Mouse (Mus musculus) right cerebral cortex, postnatal 36 days (tissue): ENCODE data around the gene Dagla.
A peak's percentile ranks its signal among the peaks of the same experiment; 100 is the strongest.

Experiments used
- DNase-seq, 2 experiments: peaks; one replicate each; pipeline ENCODE4 v3.0.0; 2022; ENCODE audit warnings: low spot score in 2 of 2, mixed read lengths in 1 of 2

The Dagla gene

DNA sequence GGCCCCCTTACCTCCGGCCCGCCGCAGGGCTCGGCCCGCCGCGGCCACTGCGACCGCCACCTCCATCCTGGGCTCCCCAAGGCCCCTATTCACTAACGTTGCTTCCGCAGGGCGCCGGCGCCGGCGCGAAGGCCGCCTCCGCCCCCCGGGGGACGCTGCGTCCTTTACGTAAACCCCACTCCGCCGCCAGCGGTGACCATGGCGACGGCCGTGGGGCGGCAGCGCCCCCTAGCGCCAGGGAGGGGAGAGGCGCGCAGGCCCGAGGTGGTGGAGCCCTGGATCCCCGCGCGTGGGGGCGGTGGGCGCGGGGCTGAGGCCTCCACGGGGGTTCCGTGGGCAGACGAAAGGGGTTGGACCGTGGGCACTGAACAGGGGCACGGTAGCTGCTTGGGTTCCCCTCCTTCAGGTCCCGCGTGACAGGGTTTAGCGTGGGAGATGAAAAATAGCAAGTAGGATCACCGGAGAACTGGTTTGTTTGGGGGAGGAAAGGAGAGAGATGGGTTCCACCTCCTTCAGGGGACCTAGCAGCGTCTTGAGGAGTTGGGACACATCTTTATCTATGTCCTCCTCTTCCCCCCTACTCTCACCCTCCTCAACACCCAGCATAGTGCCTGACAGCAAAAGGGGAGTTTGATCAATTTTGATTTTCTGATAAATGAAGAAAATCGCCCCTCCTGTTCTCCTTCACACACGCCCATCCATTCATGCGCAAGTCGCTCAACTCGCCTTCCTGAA, at the start of gene Dagla:
Gene Dagla, minus strand, starts transcription at position 68 of the 735 bp plus-strand sequence.
- DNase-seq: peak; percentile 60 to 69

DNA sequence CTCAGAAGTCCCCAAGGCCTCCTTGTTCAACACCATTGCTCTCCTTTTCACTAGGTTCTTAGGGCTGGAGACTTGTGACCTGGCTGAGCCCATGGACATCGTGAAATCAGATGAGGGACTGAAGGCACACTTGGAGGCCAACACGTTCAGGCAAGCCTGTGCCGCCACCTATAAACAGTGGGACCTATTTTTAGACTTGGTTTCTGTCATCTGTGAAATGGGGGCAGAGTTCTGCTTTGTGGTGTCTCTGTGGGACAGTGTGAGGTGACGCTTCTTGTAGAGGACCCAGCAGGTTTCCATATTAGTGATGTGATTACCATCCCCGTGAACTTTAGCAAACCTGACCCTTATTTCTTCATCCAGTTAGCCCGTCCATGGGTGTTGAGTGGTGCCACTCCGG, 47.5 kb upstream of the Dagla start:
- DNase-seq: no peak

DNA sequence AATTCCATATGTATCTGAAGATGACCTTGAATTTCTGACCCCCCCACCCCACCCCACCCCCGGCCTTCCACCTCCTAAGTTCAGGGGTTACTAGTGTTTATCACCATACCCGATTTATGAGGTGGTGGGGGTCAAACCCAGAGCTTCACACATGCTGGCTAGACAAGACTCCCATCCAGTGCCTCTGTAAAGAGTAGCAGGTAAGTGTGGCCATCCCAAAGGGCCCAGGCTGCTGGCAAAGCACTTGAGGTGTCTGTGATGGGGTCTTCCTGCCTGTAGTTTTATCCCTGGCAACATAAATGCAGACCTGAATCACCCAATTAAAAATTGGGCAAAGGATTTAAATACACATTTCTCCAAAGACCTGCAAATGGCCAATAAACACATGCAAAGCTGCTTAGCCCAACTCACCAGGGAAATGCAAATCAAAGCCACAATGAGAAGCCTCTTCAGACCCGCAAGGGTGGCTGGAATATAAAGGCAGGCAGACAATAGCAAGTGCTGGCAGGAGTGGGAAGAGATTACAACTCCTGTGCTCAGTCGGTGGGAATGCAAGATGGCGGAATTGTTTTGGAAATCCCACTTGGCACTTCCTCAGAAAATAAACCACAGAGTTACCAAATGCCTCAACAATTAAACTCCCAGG, 43.1 kb upstream of the Dagla start:
- DNase-seq: no peak

DNA sequence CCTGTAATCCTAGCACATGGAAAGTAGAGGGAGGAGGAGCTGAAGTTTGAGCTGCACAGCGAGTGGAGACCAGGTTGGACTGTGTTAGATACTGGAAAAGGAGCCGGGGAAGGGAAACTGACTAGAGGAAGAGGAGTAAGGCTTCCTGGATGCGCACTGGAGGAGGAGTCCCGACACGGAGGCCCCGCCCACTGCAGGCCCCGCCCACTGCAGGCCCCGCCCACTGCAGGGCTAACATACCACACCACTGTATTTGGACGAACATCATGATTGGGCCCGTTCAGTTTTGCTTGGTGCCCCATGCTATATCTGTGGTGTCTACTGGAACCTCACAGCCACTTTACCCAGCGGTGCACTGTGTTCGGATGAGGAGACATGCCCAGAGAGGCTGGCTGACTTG, 41.0 kb upstream of the Dagla start:
- DNase-seq: no peak

DNA sequence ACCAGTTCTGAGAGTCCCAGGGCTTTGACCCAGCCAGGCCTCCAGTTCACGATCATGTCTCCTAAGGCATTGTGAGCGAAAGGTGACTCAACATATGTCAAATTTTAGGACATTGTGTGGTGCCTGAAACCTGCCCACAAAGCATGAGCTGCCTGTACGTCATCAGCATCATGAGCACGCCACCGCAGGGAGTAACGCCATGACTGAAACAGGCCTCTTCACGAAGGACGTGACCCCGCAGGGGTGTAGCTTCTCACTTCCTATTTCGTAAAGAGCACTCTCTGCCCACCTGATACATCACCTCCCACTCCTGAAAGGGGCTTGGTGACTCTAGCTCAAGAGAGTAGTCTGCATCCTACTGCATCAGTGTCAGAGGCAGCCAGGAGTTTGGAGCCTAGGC, 39.2 kb upstream of the Dagla start:
- no peak for DNase-seq

DNA sequence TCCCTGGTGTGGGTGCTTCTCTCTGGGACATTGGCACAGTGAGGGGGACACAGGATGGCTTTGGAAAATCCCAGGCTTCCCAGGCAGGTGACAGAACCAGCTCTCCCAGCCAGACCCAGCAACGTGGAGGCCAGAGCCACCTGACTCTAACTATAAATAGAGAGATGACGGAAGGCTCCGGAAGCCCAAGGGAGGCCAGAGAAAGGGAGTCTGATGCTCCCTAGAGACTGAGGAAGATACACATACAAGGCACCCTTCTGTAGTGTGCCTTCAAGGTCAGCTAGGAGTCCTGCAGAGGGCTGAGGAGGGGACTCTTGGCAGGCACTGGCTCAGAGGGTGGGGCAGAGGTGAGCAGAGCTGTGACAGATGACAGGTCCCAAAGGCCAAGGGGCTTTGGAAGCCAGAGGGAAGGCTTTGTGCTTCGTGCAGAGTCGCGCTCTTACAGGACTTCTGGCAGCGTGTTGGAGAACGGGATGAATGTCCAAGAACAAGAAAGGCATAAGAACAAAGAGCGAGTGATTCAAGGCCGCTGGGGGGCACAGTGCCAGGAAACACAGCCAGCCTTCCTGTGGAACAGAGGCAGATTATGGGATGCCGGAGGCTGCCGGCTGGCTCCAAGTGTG, 37.3 kb upstream of the Dagla start:
- DNase-seq: peak; percentile 75 to 76

DNA sequence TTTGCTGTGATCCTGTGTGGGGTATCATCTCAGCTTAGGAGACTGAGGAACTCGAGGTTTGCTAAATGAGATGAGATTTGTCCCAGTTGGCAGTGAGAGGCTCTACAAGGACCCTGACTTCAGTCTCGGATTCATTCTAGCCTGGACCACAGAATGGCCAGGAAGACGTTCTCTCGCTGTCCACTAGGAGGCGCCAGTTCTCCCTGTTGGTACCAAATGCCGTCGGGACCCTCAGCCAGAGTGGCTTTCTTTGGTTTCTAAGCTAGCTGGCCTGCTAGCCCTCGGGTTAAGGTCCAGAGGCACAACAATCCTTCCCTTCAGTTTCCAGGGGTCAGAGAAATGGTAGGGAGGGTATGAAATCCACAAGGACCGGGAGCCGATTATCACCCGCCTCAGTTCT, 36.5 kb upstream of the Dagla start:
- peak in 1 of 2 experiments; percentile 54 for DNase-seq

DNA sequence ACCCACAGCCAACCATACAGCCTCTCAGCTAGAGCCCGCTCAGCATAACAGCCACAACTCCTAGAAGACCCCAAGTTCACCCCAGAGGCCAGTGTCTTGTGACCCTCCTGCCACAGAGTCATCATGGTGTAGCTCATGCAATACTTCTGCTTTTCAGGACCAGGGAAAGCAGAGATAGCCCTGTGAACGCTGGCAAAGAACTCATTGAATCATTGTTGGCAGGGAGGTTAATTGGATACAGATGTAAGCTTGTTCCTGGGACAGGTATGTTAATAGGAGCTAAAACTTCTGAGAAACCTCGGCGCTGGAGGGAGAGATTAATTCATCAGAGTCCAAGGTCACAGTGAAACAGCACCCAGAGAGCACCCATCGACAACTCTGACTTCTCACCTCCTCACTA, 36.0 kb upstream of the Dagla start:
- no peak for DNase-seq

DNA sequence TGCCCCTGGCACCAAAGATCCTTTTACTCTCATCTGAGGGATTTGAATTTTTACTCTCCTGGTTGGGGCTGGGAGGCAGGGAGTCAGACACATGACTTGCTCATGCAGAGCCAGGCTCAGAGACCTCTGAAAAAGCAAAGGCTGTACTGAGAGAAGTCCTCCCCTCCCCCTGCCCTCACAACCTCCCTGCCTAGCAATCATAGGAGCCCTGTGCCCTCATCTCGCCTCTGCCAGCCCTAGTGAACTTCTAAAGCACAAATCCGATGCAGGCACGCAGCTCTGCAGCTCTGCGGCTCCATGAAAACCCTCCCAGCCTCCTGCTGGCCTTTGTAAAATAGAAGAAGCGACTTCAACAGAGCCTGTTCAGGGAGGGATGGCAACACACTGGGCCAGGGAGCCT, 34.6 kb upstream of the Dagla start:
- no peak for DNase-seq

DNA sequence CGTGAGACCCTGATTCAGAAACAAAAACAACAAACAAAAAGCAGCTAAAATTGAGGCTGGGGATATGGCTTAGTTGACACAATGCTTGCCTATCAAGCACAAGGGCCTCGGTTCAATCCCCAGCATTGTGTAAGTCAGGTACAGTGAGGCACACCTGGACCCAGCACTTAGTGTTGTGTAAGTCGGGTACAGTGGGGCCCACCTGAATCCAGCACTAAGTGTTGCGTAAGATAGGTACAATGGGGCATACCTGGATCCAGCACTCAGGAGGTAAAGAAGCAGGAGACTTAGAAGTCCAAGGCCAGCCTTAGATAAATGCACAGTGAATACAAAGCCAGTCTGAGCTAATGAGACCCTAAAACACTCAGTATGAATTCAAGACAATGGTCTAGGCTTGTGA, 34.0 kb upstream of the Dagla start:
- no peak for DNase-seq

DNA sequence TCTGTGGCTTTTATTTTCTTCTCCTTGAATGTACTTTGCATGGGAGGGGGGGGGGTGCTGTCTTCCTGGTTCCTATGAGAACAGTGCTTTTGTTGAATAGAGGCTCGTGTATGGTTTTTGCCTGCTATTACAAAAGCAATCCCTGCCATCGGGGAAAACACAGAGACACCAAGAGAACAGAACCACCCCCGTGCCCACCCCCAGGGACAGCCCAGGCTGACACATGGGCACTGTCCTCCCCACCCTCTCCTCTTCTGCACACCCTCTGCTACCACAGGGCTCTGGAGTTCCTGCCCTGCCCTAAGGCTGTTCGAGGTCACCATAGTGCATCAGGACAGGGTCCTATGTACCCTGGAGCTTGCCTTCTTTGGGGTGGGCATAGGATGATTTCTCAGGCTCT, 29.8 kb upstream of the Dagla start:
- no peak for DNase-seq

DNA sequence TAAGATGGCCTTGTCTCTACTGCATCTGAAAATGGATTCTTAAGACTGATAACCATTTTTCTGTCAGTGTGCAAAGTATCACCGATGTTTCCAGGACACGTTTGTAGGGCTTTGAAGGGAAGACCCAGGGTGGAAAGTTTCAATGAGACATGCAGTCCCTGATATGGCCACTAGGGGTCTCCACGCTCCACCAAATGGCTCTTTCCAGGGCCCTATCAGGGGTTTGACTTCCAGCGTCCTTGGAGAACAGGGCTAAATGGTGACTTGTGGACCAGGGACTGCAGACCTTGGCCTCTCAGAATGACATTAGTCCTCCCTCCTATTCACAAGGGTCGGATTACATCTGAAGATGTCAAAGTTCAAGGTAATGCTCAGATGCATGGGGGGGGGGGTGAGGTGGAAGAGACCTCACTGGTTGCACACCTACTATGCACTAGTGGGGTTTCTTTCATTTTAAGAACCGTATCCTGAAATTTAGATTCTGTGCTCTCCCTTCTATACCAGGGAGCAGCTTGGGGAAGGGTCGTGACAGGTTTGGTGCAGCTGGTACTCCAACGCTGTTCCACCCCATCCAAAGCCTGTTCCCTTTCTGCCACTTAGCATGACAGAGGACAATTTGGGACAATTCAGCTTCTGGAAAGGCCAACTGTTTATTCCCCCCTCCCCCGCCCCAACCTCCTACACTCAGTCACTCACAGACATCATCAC, 29.0 kb upstream of the Dagla start:
- peak; percentile 41 to 43 for DNase-seq

DNA sequence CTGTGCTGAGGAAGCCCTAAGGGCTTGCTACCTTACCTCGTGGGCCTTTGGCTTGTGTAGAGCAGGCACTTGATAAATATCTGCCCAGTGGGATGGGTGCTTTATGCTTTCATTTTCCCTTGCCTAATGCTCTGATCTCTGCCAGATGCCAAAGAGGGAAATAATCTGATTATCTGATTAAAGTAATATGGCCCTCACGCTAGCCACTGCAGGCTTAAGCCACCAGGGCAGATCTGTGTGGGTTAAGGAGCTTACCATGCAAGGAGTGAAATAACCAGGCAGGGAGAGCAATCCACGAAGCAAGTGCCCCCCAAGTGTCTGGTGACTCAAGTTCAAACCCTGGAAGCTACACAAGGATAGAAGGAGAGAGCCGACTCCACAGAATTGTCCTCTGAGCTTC, 27.0 kb upstream of the Dagla start:
- DNase-seq: no peak

DNA sequence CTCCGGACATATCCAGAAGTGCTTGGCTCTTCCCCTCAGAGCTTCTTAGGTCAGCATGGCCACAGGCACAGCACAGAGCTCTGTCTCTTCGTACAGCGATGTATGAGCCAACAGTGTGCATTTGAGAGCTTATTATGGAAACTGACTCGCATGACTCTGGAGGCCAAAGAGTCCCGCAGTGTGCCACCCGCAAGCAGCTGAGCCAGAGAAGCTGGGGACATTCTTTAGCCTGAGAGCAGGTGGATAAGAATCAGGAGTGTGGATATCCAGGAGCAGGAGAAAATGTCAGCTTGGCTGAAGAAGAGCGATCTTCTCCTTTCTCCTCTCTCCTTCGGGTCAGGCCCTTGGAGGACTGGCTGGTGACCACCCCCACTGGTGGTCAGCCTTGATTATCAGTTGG, 24.4 kb upstream of the Dagla start:
- no peak for DNase-seq

DNA sequence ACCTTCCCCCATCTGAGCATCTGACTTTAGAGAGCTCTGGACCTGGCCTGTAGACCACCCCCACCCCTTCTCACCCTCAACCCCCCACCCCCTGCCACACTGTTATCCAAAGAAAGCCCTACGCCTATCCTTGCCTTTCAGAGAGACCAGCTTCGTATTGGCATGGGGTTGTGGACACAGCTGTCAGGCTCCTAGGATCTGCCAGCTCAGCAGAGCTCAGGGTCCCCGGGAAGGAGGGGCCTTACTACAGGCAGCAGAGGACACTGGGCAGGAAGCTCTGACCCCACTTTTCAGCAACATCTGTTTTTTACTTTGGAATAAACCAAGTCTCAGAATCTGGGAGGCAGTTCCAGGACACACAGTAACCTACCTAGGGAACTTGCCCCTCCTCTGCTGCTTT, 21.9 kb upstream of the Dagla start:
- no peak for DNase-seq

DNA sequence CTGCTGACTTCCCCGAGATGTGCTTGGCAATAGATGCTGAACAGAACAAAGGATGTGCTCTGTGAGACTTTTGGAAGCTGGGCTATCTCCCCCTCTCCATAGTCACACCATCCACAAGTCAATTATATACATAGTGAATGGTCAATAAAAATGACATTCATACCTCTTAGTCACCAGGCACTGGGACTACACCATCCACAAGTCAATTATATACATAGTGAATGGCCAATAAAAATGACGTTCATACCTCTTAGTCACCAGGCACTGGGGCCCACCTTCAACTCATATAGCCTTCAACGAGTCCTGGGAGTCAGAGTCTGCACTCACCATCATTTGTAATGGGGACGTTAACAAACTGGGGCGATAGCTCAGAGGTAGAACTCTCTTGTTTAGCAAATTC, 19.2 kb upstream of the Dagla start:
- DNase-seq: no peak

DNA sequence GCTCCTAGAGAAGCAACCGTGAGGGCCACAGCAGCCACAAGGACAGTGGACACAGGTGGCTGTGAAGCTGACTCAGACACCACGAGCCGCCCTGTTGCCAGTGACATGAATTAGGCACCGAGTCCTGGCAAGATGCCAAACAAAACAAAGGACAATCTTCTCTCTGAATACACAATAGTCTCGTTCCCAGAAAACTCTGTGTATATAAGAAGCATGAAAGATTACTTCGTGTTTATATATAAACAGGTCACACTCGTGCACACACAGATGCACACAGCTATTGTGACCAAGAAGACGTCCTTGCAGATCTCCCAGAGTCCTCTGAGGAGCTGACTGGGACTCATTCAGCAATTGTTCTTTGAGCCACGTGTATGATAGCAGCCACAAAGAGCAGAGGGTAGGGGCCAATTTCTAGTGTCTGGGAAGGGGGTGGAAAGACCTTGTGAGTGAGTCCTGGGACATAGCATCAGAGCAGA, 18.7 kb upstream of the Dagla start:
- no peak for DNase-seq

DNA sequence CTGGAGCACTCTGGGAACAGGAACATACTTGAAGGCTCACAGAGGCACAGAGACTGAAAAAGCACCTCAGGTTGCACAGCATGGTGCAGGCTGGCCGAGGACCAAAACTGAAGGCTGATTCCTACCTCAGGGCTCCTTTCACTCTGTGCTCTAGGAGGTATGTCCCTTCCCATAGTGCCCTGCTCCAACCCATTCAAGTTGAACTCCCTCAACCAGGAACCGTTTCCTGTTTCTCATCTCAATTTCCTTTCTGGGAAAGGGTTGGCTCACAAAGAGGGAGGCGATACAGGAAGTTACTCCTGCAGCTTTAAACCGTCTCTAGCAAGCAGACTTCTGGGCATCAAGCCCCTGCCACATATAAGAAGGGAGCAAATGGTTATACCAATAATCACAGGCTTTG, 13.1 kb upstream of the Dagla start:
- DNase-seq: no peak

DNA sequence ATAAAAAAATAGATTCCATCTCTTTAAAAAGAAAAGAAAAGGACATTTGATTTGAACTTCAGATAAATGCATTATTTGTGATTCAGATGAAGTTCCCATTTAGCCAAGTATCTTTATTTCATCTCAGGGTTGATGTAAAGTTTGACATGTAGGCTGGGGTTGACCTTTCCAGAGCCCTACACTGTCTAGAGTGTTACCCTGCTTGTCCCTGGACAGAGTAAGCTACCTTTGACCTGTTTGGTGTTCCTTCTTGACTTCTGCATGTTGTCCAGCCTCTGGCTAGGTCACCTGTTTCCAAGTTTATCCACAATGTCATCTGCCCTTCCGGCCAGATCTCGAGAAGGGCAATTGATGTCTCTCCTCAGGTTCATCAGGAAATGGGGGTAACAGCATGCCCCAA, 12.7 kb upstream of the Dagla start:
- DNase-seq: no peak

DNA sequence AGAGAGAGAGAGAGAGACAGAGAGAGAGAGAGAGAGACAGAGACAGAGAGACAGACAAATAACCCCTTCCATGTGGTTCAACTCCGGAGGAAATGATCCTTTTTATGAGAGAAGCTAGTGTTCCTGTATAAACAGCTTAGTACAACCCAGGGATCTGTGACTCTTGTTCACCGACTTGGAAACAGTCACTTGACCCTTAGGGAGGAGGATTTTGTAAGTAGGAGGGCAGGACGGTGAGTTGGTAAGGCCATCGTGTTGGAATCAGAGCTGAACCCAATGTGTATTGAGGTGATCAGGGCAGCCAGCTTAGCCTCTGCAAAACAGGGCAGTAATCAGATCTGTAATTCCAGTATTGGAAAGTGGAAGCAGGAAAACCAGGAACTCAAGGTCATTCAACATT, 12.3 kb upstream of the Dagla start:
- DNase-seq: no peak

DNA sequence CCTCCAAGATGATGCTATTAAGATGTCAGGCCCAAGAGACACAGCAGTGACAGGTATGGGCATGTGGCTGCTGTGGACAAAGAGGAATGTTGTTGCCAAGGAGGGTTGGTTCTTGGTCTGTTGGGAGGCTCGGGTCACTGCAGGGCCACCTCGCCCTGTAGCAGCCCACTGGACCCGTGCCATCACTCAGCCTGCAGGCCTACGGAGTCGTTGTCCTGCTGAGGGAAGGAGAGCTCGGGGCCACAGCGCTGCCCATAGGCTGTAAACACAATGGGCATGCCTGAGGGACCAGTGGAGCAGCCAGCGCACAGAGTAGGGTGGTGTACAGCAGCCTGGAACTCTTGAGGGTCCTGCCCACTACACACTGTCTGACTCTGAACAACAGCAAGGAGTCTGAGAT, 7.4 kb upstream of the Dagla start:
- no peak for DNase-seq

DNA sequence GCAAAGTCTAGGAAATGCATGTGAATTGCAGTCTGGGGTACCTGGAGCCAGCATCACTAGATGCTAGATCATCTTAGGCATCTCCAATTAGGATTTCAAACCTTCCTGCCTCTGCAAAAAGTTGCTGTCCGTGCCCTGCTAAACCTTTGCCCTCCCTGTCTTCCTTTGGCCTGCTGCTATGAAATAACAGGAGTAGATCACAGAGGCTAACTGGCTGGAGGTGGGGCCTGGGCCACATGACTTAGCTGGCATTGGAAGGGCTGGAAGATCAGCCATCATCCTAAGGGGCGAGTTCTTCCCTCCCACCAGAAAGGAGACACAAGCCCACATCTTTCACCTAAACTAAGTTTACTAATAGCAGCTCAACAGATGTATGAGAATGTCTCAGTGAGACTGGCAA, 4.3 kb upstream of the Dagla start:
- no peak for DNase-seq

DNA sequence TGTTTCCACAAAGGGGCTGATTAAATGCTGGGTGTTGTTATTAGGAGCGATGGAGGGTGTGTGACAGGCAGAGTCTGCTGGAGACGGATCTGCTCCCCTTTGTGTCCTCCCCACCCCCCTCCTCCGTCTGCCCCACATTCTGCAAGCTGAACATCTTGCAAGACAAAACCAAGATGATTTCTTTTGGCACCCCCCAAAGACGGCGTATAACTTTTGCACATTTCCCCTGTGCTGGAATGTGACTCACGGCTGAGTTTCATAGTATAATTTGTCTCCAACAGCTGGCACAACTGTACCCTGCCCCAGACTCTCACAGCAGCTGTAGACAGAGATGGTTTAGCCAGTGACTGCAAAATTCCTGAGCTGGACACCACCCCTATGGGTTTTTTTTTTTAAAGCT, 3.3 kb upstream of the Dagla start:
- no peak for DNase-seq
